Mouse (Mus musculus) embryonic facial prominence, embryonic 15.5 days (tissue): ENCODE data around the gene Ttc28. TPM values are rescaled to one million over a fixed set of nuclear protein-coding genes. Genes with fewer than 3 reads are reported as not detected.
A peak's percentile ranks its signal among the peaks of the same experiment; 100 is the strongest.

ENCODE experiments used
- ATAC-seq: fragments of 200-750 bp; cut with Nextera tagmentation; 2 replicates; pipeline ENCODE4 v1.8.0; 2017; ENCODE audit warnings: low read depth, moderate TSS enrichment; ENCODE audit not compliant: insufficient number of reproducible peaks, low FRiP score, low TSS enrichment
- H3K27ac ChIP-seq: fragments of 300-500 bp; sonication (generic); replicated peaks from 2 replicates; pipeline ENCODE4 v1.5.1; 2015; ENCODE audit warnings: mild to moderate bottlenecking, inconsistent platforms
- H3K27me3 ChIP-seq: fragments of 300-500 bp; sonication (generic); 2 replicates; pipeline ENCODE4 v1.6.1; 2015; ENCODE audit warnings: inconsistent platforms
- H3K36me3 ChIP-seq: fragments of 300-500 bp; sonication (generic); 2 replicates; pipeline ENCODE4 v1.6.1; 2015; ENCODE audit warnings: mild to moderate bottlenecking, inconsistent platforms
- H3K4me1 ChIP-seq: fragments of 300-500 bp; sonication (generic); 2 replicates; pipeline ENCODE4 v1.6.1; 2015; ENCODE audit warnings: inconsistent platforms
- H3K4me2 ChIP-seq: fragments of 300-500 bp; sonication (generic); replicated peaks from 2 replicates; pipeline ENCODE4 v1.6.1; 2015; ENCODE audit warnings: mild to moderate bottlenecking, inconsistent platforms
- H3K4me3 ChIP-seq: fragments of 300-500 bp; sonication (generic); replicated peaks from 2 replicates; pipeline ENCODE4 v1.5.1; 2015; ENCODE audit warnings: mild to moderate bottlenecking, inconsistent platforms
- H3K9ac ChIP-seq: fragments of 300-500 bp; sonication (generic); 2 replicates; pipeline ENCODE4 v1.6.1; 2015; ENCODE audit warnings: inconsistent platforms
- H3K9me3 ChIP-seq: fragments of 300-500 bp; sonication (generic); replicated peaks from 2 replicates; pipeline ENCODE4 v1.6.1; 2016; ENCODE audit warnings: inconsistent platforms
- WGBS: fragments of 180-500 bp; shearing (Covaris S2); methylation state at CpG from one replicate; pipeline ENCODE4 v1.1.7; 2015; 5-methylcytosine and 5-hydroxymethylcytosine counted together
- polyA plus RNA-seq: library from polyadenylated mRNA; unstranded; fragments of >200 nt; fragmentation: Nextera tagmentation; extraction: Ambion mirVana; gene quantifications from 2 replicates; pipeline ENCODE4 v1.2.1, GENCODE M21; 2015

Ttc28 gene
- polyA plus RNA-seq, 1 experiment from 2014 or later: 12.7 TPM

- WGBS: 42% methylated on average over 19 of the region's 19 CpGs
- no peak overlapping the region for H3K4me3 ChIP-seq
- H3K4me1 ChIP-seq: peaks cover 26% of the 10 kb centered on the region
- H3K4me2 ChIP-seq: no peak overlapping the region
- no peaks in the 10 kb centered on the region for H3K36me3 ChIP-seq
- no peak for ATAC-seq
- no peaks in the 10 kb centered on the region for H3K9me3 ChIP-seq
- no peaks in the 10 kb centered on the region for H3K27me3 ChIP-seq
- no peak overlapping the region for H3K9ac ChIP-seq
- no peak overlapping the region for H3K27ac ChIP-seq
These were observed 272.5 kb downstream of the Ttc28 start for GRCm38 (mm10) chr5:111151882-111152759.

GRCm38 (mm10) chr5:111154586-111154985, 275.0 kb downstream of the Ttc28 start:
- ATAC-seq: peak; percentile 40; the same call in 1 of the 2 replicates
- no peak overlapping the region for H3K27ac ChIP-seq
- no peaks in the 10 kb centered on the region for H3K36me3 ChIP-seq
- H3K4me2 ChIP-seq: no peak overlapping the region
- H3K4me1 ChIP-seq: peaks cover 30% of the 10 kb centered on the region
- H3K4me3 ChIP-seq: no peak overlapping the region
- no peaks in the 10 kb centered on the region for H3K27me3 ChIP-seq
- 18% methylated on average over 7 of the region's 7 CpGs for WGBS
- H3K9me3 ChIP-seq: no peaks in the 10 kb centered on the region
- no peak overlapping the region for H3K9ac ChIP-seq

- H3K4me1 ChIP-seq: peaks cover 37% of the 10 kb centered on the region
- H3K27me3 ChIP-seq: no peaks in the 10 kb centered on the region
- 0 out of 2 replicates have a peak overlapping the region, but pooled peaks have one; percentile 17 for H3K27ac ChIP-seq
These were observed 275.7 kb downstream of the Ttc28 start for GRCm38 (mm10) chr5:111155271-111155670.

GRCm38 (mm10) chr5:111155928-111156327, 276.3 kb downstream of the Ttc28 start:
- Histone ChIP-seq H3K4me3 (no peak overlapping the region), H3K9ac (no peak overlapping the region), H3K36me3 (no peaks in the 10 kb centered on the region), H3K27ac (0 out of 2 replicates have a peak overlapping the region, but pooled peaks have one; percentile 17), H3K4me1 (peaks cover 41% of the 10 kb centered on the region), H3K27me3 (no peaks in the 10 kb centered on the region), H3K9me3 (no peaks in the 10 kb centered on the region), H3K4me2 (no peak overlapping the region)
- WGBS: 85% methylated on average over 12 of the region's 12 CpGs
- ATAC-seq: no peak

More at GRCm38 (mm10) chr5:111155271-111155670, 275.7 kb downstream of the Ttc28 start:
- Histone ChIP-seq H3K4me2 (no peak overlapping the region), H3K9ac (no peak overlapping the region), H3K4me3 (no peak overlapping the region), H3K9me3 (no peaks in the 10 kb centered on the region), H3K36me3 (no peaks in the 10 kb centered on the region)
- WGBS: 80% methylated on average over 4 of the region's 4 CpGs
- ATAC-seq: no peak

GRCm38 (mm10) chr5:111158266-111158665, 278.7 kb downstream of the Ttc28 start:
- ATAC-seq: no peak
- H3K27me3 ChIP-seq: no peaks in the 10 kb centered on the region
- H3K36me3 ChIP-seq: no peaks in the 10 kb centered on the region
- 85% methylated on average over 9 of the region's 9 CpGs for WGBS
- H3K27ac ChIP-seq: no peak overlapping the region
- no peak overlapping the region for H3K9ac ChIP-seq
- H3K4me1 ChIP-seq: peaks cover 45% of the 10 kb centered on the region
- H3K9me3 ChIP-seq: no peaks in the 10 kb centered on the region
- H3K4me2 ChIP-seq: no peak overlapping the region
- no peak overlapping the region for H3K4me3 ChIP-seq

- H3K9ac ChIP-seq: no peak overlapping the region
- H3K36me3 ChIP-seq: no peaks in the 10 kb centered on the region
- H3K9me3 ChIP-seq: no peaks in the 10 kb centered on the region
- peaks cover 38% of the 10 kb centered on the region for H3K4me1 ChIP-seq
- ATAC-seq: no peak
- no peaks in the 10 kb centered on the region for H3K27me3 ChIP-seq
- peak overlapping the region; percentile 10; the same call in 1 of the 2 replicates for H3K4me3 ChIP-seq
- H3K4me2 ChIP-seq: 0 out of 2 replicates have a peak overlapping the region, but pooled peaks have one; percentile 17
- 24% methylated on average over 23 of the region's 23 CpGs for WGBS
- 0 out of 2 replicates have a peak overlapping the region, but pooled peaks have one; percentile 7 for H3K27ac ChIP-seq
These were observed 280.2 kb downstream of the Ttc28 start for GRCm38 (mm10) chr5:111159628-111160321.

GRCm38 (mm10) chr5:111161146-111161930, 281.7 kb downstream of the Ttc28 start:
- no peak overlapping the region for H3K27ac ChIP-seq
- H3K36me3 ChIP-seq: no peaks in the 10 kb centered on the region
- no peaks in the 10 kb centered on the region for H3K27me3 ChIP-seq
- H3K4me1 ChIP-seq: peaks cover 29% of the 10 kb centered on the region
- no peak overlapping the region for H3K4me3 ChIP-seq
- H3K9me3 ChIP-seq: no peaks in the 10 kb centered on the region
- H3K9ac ChIP-seq: no peak overlapping the region
- 79% methylated on average over 7 of the region's 7 CpGs for WGBS
- H3K4me2 ChIP-seq: no peak overlapping the region
- ATAC-seq: no peak

- H3K27ac ChIP-seq: no peak overlapping the region
- peaks cover 24% of the 10 kb centered on the region for H3K4me1 ChIP-seq
- no peak overlapping the region for H3K4me2 ChIP-seq
- WGBS: 51% methylated on average over 6 of the region's 6 CpGs
- H3K27me3 ChIP-seq: no peaks in the 10 kb centered on the region
- no peak overlapping the region for H3K9ac ChIP-seq
- no peak overlapping the region for H3K4me3 ChIP-seq
- no peak for ATAC-seq
- H3K9me3 ChIP-seq: no peaks in the 10 kb centered on the region
- H3K36me3 ChIP-seq: no peaks in the 10 kb centered on the region
These were observed 283.3 kb downstream of the Ttc28 start for GRCm38 (mm10) chr5:111162857-111163256.

- no peak for ATAC-seq
- WGBS: 40% methylated on average over 11 of the region's 11 CpGs
- Histone ChIP-seq H3K4me1 (peaks cover 24% of the 10 kb centered on the region), H3K27me3 (no peaks in the 10 kb centered on the region), H3K9me3 (no peaks in the 10 kb centered on the region), H3K27ac (no peak overlapping the region), H3K9ac (no peak overlapping the region), H3K4me3 (no peak overlapping the region), H3K36me3 (no peaks in the 10 kb centered on the region), H3K4me2 (no peak overlapping the region)
These were observed 283.8 kb downstream of the Ttc28 start for GRCm38 (mm10) chr5:111163377-111163776.

GRCm38 (mm10) chr5:111164348-111164920, 284.8 kb downstream of the Ttc28 start:
- H3K9me3 ChIP-seq: no peaks in the 10 kb centered on the region
- ATAC-seq: no peak
- WGBS: 40% methylated on average over 9 of the region's 9 CpGs

More at GRCm38 (mm10) chr5:111164348-111164920, 284.8 kb downstream of the Ttc28 start:
- Histone ChIP-seq H3K36me3 (no peaks in the 10 kb centered on the region), H3K9ac (no peak overlapping the region), H3K4me2 (no peak overlapping the region), H3K4me3 (no peak overlapping the region), H3K4me1 (peaks cover 22% of the 10 kb centered on the region), H3K27me3 (no peaks in the 10 kb centered on the region), H3K27ac (no peak overlapping the region)
